Mouse (Mus musculus): ENCODE results near the gene Prokr1. TPM values are rescaled to one million over a fixed set of nuclear protein-coding genes. Genes with fewer than 3 reads are reported as not detected.

Gene Prokr1
- total and polyA plus RNA-seq, 2 experiments from 2014 or later = 0.11 to 1.7 TPM

GRCm38 (mm10) chr6:87538376-87539270 lies 51.9 kb downstream of the Prokr1 start:
- no peaks in the 10 kb centered on the region for H3K9me3 ChIP-seq (replicated peaks; ENCODE audit: control insufficient read depth, low read length)
- H3K4me2 ChIP-seq (ENCODE audit: low read depth, low read length) = no peak overlapping the region
- H3K27ac ChIP-seq (ENCODE audit: low read depth) = no peak overlapping the region
- H3K9ac ChIP-seq (replicated peaks; ENCODE audit: low read depth, low read length) = no peak overlapping the region
- DNase-seq (ENCODE audit: low spot score) (no peak), ATAC-seq (ENCODE audit: insufficient read depth, low read depth) (no peak)
- 75% methylated on average over 15 of the region's 15 CpGs for WGBS
- no peaks in the 10 kb centered on the region for H3K27me3 ChIP-seq (ENCODE audit: control insufficient read depth, insufficient read depth, low read length)
- H3K4me1 ChIP-seq (ENCODE audit: control insufficient read depth, insufficient read depth) = no peaks in the 10 kb centered on the region
- no peak for TF ChIP-seq CTCF (IDR thresholded peaks at IDR 0.05; ENCODE audit: low read depth)
- no peak for TF ChIP-seq EP300 (IDR thresholded peaks at IDR 0.05; ENCODE audit: low read depth)
- no peak overlapping the region for H3K4me3 ChIP-seq (ENCODE audit: low read depth, low read length)
- no peaks in the 10 kb centered on the region for H3K36me3 ChIP-seq (replicated peaks; ENCODE audit: control insufficient read depth, insufficient read depth, low read length)

GRCm38 (mm10) chr6:87537678-87538077 lies 52.9 kb downstream of the Prokr1 start:
- no peak for ATAC-seq (ENCODE audit: insufficient read depth, low read depth)
- H3K9ac ChIP-seq (replicated peaks; ENCODE audit: low read depth, low read length) = no peak overlapping the region
- WGBS = 61% methylated on average over 5 of the region's 5 CpGs
- no peak overlapping the region for H3K4me3 ChIP-seq (ENCODE audit: low read depth, low read length)
- no peak overlapping the region for H3K4me2 ChIP-seq (ENCODE audit: low read depth, low read length)
- no peaks in the 10 kb centered on the region for H3K36me3 ChIP-seq (replicated peaks; ENCODE audit: control insufficient read depth, insufficient read depth, low read length)
- TF ChIP-seq EP300 (IDR thresholded peaks at IDR 0.05; ENCODE audit: low read depth) = no peak
- no peak for TF ChIP-seq CTCF (IDR thresholded peaks at IDR 0.05; ENCODE audit: low read depth)
- no peaks in the 10 kb centered on the region for H3K27me3 ChIP-seq (ENCODE audit: control insufficient read depth, insufficient read depth, low read length)
- H3K27ac ChIP-seq (ENCODE audit: low read depth) = no peak overlapping the region
- H3K4me1 ChIP-seq (ENCODE audit: control insufficient read depth, insufficient read depth) = no peaks in the 10 kb centered on the region
- DNase-seq (ENCODE audit: low spot score) = no peak
- H3K9me3 ChIP-seq (replicated peaks; ENCODE audit: control insufficient read depth, low read length) = no peaks in the 10 kb centered on the region

- H3K4me3 ChIP-seq (ENCODE audit: low read depth, low read length) = no peak overlapping the region
- ATAC-seq (ENCODE audit: insufficient read depth, low read depth) (no peak), DNase-seq (ENCODE audit: low spot score) (no peak)
- no peaks in the 10 kb centered on the region for H3K36me3 ChIP-seq (replicated peaks; ENCODE audit: control insufficient read depth, insufficient read depth, low read length)
- no peak overlapping the region for H3K27ac ChIP-seq (ENCODE audit: low read depth)
- no peak overlapping the region for H3K4me2 ChIP-seq (ENCODE audit: low read depth, low read length)
- WGBS = 74% methylated on average over 8 of the region's 8 CpGs
- TF ChIP-seq CTCF (IDR thresholded peaks at IDR 0.05; ENCODE audit: low read depth) = no peak
- no peak for TF ChIP-seq EP300 (IDR thresholded peaks at IDR 0.05; ENCODE audit: low read depth)
- no peaks in the 10 kb centered on the region for H3K27me3 ChIP-seq (ENCODE audit: control insufficient read depth, insufficient read depth, low read length)
- no peaks in the 10 kb centered on the region for H3K4me1 ChIP-seq (ENCODE audit: control insufficient read depth, insufficient read depth)
- no peaks in the 10 kb centered on the region for H3K9me3 ChIP-seq (replicated peaks; ENCODE audit: control insufficient read depth, low read length)
- H3K9ac ChIP-seq (replicated peaks; ENCODE audit: low read depth, low read length) = no peak overlapping the region
Measured at GRCm38 (mm10) chr6:87536270-87536669, 54.3 kb downstream of the Prokr1 start.

GRCm38 (mm10) chr6:87535651-87536050 lies 54.9 kb downstream of the Prokr1 start:
- H3K4me1 ChIP-seq (ENCODE audit: control insufficient read depth, insufficient read depth) = no peaks in the 10 kb centered on the region
- 40% methylated on average over 9 of the region's 9 CpGs for WGBS
- TF ChIP-seq CTCF (IDR thresholded peaks at IDR 0.05; ENCODE audit: low read depth) = no peak
- TF ChIP-seq EP300 (IDR thresholded peaks at IDR 0.05; ENCODE audit: low read depth) = no peak
- H3K27me3 ChIP-seq (ENCODE audit: control insufficient read depth, insufficient read depth, low read length) = no peaks in the 10 kb centered on the region
- no peaks in the 10 kb centered on the region for H3K9me3 ChIP-seq (replicated peaks; ENCODE audit: control insufficient read depth, low read length)
- H3K9ac ChIP-seq (replicated peaks; ENCODE audit: low read depth, low read length) = no peak overlapping the region
- DNase-seq (ENCODE audit: low spot score) (no peak), ATAC-seq (ENCODE audit: insufficient read depth, low read depth) (no peak)
- H3K4me2 ChIP-seq (ENCODE audit: low read depth, low read length) = no peak overlapping the region
- H3K27ac ChIP-seq (ENCODE audit: low read depth) = no peak overlapping the region
- no peaks in the 10 kb centered on the region for H3K36me3 ChIP-seq (replicated peaks; ENCODE audit: control insufficient read depth, insufficient read depth, low read length)
- no peak overlapping the region for H3K4me3 ChIP-seq (ENCODE audit: low read depth, low read length)

- no peaks in the 10 kb centered on the region for H3K36me3 ChIP-seq (replicated peaks; ENCODE audit: control insufficient read depth, insufficient read depth, low read length)
- 58% methylated on average over 9 of the region's 9 CpGs for WGBS
- no peak for TF ChIP-seq CTCF (IDR thresholded peaks at IDR 0.05; ENCODE audit: low read depth)
- no peak for TF ChIP-seq EP300 (IDR thresholded peaks at IDR 0.05; ENCODE audit: low read depth)
Measured at GRCm38 (mm10) chr6:87534855-87535575, 55.5 kb downstream of the Prokr1 start.

More at GRCm38 (mm10) chr6:87534855-87535575, 55.5 kb downstream of the Prokr1 start:
- ATAC-seq (ENCODE audit: insufficient read depth, low read depth) (no peak), DNase-seq (ENCODE audit: low spot score) (no peak)
- Histone ChIP-seq H3K4me1 (ENCODE audit: control insufficient read depth, insufficient read depth) (no peaks in the 10 kb centered on the region), H3K9me3 (replicated peaks; ENCODE audit: control insufficient read depth, low read length) (no peaks in the 10 kb centered on the region), H3K27ac (ENCODE audit: low read depth) (no peak overlapping the region), H3K4me3 (ENCODE audit: low read depth, low read length) (no peak overlapping the region), H3K27me3 (ENCODE audit: control insufficient read depth, insufficient read depth, low read length) (no peaks in the 10 kb centered on the region), H3K4me2 (ENCODE audit: low read depth, low read length) (no peak overlapping the region), H3K9ac (replicated peaks; ENCODE audit: low read depth, low read length) (no peak overlapping the region)

Data from heart, postnatal 0 days (tissue).